Mouse (Mus musculus) hindbrain, embryonic 10.5 days (tissue): ENCODE measurements at regions not wholly inside any gene's neighbourhood (a gene's known extent, or its start where the extent isn't known, plus 50 kb on each side); places are given as distances from the start of the nearest gene placed in this dataset.

ENCODE experiments used
- DNase-seq: peaks from one replicate; pipeline ENCODE4 v3.0.0-alpha.2; 2017; ENCODE audit warnings: low spot score
- H3K27ac ChIP-seq: fragments of 300-500 bp; sonication (generic); 2 replicates; pipeline ENCODE4 v1.5.1; 2016; ENCODE audit warnings: mild to moderate bottlenecking, moderate library complexity
- H3K27me3 ChIP-seq: fragments of 300-500 bp; sonication (generic); 2 replicates; pipeline ENCODE4 v1.6.1; 2016; ENCODE audit warnings: mild to moderate bottlenecking; ENCODE audit not compliant: poor library complexity, insufficient read depth, severe bottlenecking
- H3K36me3 ChIP-seq: fragments of 300-500 bp; sonication (generic); 2 replicates; pipeline ENCODE4 v1.6.1; 2016; ENCODE audit warnings: mild to moderate bottlenecking, moderate library complexity
- H3K4me1 ChIP-seq: fragments of 300-500 bp; sonication (generic); replicated peaks from 2 replicates; pipeline ENCODE4 v1.6.1; 2016; ENCODE audit warnings: mild to moderate bottlenecking
- H3K4me3 ChIP-seq: fragments of 300-500 bp; sonication (generic); 2 replicates; pipeline ENCODE4 v1.5.1; 2016; ENCODE audit warnings: mild to moderate bottlenecking, moderate library complexity
- H3K9me3 ChIP-seq: fragments of 300-500 bp; sonication (generic); 2 replicates; pipeline ENCODE4 v1.6.1; 2016; ENCODE audit warnings: mild to moderate bottlenecking, moderate library complexity
- WGBS: fragments of 180-500 bp; shearing (Covaris S2); methylation state at CpG from one replicate; pipeline ENCODE4 v1.1.7; 2016; 5-methylcytosine and 5-hydroxymethylcytosine counted together

DNA sequence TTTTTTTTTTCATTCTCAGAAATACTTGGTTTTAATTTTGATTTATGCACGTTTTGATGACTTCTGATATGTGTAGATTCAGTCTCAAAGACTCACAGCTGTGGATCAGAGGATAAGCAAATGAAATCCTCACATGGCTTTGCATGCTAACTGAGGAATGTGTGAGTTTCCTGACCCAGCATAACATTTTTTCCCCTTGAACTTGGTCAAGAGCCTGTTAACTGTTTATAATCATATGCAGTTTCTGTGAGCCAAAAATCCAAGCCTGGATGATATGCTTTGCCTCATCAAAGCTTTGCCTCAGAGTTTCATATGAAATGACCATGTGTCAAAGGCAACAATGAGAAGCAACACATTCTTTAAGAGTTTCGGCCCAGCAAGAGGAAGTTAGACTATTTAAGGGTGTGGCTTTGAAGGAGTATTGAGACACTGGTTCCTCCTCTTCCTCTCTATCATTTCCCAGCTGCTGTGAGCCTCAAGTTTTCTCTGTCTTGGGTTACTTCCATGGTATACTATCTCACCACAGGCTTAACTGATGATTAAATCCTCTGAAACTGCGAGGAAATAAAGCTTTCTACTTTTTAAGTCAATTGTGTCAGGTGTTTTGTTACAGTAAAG, 117.9 kb downstream of the Snx18 start:
- DNase-seq: no peak
- no peaks in the 10 kb centered on the region for H3K9me3 ChIP-seq
- H3K4me1 ChIP-seq: peaks cover 5% of the 10 kb centered on the region; the same call in 1 of the 2 replicates
- 79% methylated on average over 3 of the region's 3 CpGs for WGBS
- no peak overlapping the region for H3K27ac ChIP-seq
- no peak overlapping the region for H3K4me3 ChIP-seq
- H3K36me3 ChIP-seq: no peaks in the 10 kb centered on the region
- H3K27me3 ChIP-seq: no peaks in the 10 kb centered on the region

DNA sequence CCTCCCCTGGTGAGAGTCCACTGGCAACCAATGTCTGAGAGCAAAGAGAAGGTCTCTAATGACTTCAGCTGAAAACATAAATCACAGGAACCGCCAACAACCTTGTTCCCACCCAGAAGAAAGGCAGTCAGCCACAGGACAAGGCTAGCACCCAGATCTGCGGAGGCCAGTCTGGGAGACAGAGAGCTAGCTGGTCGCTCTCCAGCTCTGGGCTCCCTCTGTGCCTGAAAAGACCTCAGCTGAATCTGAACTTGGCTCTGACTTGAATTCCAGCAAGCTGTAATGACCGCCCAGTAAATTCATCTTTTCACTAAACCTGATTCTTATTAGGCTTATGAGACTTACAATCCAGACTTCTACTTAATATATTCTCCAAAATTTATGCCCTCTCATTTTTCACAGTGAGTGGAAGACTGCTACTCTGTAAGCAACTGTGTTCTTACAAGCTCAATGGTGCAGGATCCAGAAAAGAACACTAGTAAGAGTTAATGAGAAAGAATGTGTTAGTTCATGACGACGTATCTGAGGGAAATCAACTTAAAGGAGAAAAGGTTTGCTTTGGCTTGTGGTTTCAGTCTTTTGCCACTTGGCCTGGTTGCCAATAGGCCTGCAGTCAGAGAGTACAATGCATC, 119.2 kb downstream of the Snx18 start:
- H3K27me3 ChIP-seq: no peaks in the 10 kb centered on the region
- H3K4me3 ChIP-seq: no peak overlapping the region
- DNase-seq: no peak
- H3K36me3 ChIP-seq: no peaks in the 10 kb centered on the region
- WGBS: 91% methylated on average over 6 of the region's 6 CpGs
- no peaks in the 10 kb centered on the region for H3K9me3 ChIP-seq
- no peak overlapping the region for H3K27ac ChIP-seq
- peaks cover 5% of the 10 kb centered on the region; the same call in 1 of the 2 replicates for H3K4me1 ChIP-seq

DNA sequence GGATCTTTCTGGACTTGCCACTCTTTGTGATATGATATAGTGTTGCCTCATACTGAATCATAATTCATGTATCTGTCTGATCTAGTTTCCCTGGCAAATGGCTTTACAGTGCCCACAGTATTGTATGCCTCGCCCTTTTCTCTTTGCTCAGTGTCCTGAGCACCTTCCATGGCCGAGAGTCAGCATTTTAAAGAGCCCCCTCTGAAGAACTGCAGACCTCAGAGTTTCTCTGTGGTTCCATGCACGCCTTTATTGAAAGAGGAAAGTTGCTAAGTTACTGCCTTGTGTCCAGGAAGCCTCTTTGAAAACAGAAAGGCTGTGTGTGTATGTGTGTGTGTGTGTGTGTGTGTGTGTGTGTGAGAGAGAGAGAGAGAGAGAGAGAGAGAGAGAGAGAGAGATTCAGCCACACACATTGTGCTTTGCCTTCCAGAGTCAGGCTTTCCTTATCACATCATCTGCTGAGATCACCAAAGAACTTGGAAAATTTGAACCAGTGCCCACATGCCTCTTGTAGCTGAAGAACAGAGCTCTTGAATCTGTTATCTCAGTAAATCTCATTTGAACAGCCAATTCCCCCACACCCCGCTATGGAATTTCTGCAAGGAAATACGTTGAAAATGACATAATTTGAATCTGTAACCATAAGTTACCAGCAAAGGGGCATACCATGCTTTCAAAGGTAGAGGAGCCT, 122.6 kb downstream of the Snx18 start:
- no peaks in the 10 kb centered on the region for H3K9me3 ChIP-seq
- no peak for DNase-seq
- H3K4me3 ChIP-seq: no peak overlapping the region
- no peaks in the 10 kb centered on the region for H3K36me3 ChIP-seq
- WGBS: 72% methylated on average over 5 of the region's 5 CpGs
- no peaks in the 10 kb centered on the region for H3K27me3 ChIP-seq
- H3K27ac ChIP-seq: no peak overlapping the region
- H3K4me1 ChIP-seq: peaks cover 5% of the 10 kb centered on the region; the same call in 1 of the 2 replicates

DNA sequence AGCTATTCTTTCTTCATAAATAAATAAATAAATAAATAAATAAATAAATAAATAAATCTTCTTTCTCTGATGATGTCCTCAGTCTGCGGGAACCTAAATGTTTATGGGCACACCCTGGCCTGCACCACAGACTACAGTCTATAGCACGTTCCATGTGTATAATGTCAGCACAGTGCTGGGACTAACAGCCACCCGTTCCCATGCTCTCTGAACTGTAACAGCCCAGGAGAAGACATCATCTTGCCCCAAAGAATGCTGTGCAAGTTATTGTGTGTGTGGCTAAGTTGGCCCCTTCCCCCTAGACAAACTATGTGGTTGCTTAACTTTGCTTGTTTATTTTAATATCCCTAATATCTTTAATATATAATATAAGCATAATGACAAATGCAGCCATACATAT, 123.2 kb downstream of the Snx18 start:
- Histone ChIP-seq H3K9me3 (no peaks in the 10 kb centered on the region), H3K36me3 (no peaks in the 10 kb centered on the region), H3K4me1 (peaks cover 5% of the 10 kb centered on the region; the same call in 1 of the 2 replicates), H3K27ac (no peak overlapping the region), H3K27me3 (no peaks in the 10 kb centered on the region), H3K4me3 (no peak overlapping the region)
- DNase-seq: no peak
- WGBS: 87% methylated on average over 3 of the region's 3 CpGs

DNA sequence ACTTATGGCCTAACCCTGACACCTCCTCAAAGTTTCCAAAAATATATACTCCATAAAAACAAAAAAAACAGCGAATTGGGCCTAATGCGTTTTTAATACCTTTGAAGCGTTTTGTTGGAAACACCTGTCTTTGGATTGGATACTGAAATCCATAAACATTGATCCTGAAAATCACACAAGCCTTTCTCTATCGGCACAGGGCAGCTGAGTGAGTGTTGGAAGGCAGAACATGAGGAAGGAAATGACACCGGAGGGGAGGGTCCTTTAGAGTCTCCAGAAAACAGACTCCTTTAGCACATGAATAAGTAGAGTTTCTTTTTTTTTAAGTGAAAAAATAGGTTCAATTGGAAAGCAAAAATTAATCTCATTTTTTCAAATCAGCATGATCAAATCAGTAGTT, 123.7 kb downstream of the Snx18 start:
- H3K4me3 ChIP-seq: no peak overlapping the region

DNA sequence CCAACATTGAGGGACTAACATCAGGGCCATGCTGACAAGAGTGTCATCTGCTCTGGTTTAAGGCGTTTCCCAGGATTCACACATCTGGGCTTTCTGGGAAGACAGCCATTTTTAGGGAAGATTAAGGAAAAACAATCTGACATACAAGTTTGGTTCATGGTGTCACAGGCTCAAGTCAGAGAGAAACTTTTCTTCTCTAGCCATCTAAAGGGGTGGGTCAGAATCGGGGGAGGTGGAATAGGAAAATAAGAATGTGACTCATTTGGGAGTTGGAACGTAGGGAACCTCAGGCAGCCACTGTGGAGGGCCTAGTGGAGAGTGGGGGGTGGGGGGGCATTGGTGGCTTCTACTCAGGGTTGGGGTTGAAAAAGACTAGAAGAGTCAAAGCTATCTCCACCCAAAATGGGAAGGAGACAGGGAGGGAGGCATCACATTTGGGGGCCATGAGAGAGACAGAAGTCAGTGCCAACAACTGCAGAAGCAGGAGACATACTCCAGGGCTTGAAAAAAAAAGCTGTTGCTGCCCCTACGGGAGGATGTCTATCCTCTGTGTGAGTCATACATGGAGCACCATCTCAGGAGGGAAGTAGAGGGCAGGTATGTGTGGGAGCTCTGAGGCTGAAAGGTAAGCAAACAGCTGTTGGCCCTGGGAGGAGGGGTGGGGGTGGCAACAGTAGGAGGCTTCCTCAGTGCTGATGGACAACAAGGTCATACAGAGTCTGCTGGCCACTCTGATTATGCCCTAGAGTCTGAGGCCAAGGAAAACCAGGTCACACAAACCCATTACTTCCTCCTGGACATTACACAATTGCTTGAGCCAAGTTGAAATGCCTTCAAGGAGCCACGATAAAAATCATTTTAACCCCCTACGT, 128.2 kb downstream of the Snx18 start:
- no peak overlapping the region for H3K4me3 ChIP-seq
- H3K27me3 ChIP-seq: no peaks in the 10 kb centered on the region
- 87% methylated on average over 6 of the region's 6 CpGs for whole genome bisulfite sequencing
- DNase-seq: no peak
- H3K36me3 ChIP-seq: no peaks in the 10 kb centered on the region
- H3K9me3 ChIP-seq: peaks cover 8% of the 10 kb centered on the region; the same call in 1 of the 2 replicates
- no peaks in the 10 kb centered on the region for H3K4me1 ChIP-seq
- H3K27ac ChIP-seq: no peak overlapping the region

More for the DNA sequence above, 123.7 kb downstream of the Snx18 start:
- Histone ChIP-seq H3K27ac (no peak overlapping the region), H3K27me3 (no peaks in the 10 kb centered on the region), H3K36me3 (no peaks in the 10 kb centered on the region), H3K9me3 (no peaks in the 10 kb centered on the region), H3K4me1 (peaks cover 5% of the 10 kb centered on the region; the same call in 1 of the 2 replicates)
- DNase-seq: no peak
- 91% methylated on average over 5 of the region's 5 CpGs for WGBS

DNA sequence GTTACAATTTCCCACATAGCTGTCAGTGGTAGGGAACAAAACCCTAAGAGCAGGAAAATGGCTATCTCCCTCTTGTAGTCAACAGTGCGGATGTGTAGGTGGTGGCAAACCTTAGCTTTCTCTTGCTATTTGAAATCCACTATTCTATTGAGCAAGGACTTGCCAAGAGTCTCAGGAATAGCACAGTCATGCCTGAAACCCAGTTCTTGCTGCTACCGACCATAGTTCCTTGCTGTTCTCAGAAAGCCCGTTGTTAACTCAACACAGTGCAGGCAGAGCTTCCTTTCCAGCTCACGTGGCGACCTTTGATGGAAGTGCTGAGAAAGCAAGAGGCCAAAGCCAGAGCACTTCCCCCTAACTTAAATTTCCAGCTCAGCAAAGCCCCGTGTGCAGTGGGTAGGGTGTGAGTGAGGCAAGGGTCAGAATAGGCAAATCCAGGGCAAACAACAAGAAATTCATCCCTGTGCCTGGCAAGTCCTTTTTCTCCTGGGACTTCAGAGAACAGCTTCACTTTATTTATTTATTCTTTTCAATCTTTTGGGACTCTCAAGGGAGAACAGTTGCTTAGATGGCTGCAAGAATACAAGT, 131.9 kb downstream of the Snx18 start:
- H3K4me3 ChIP-seq: no peak overlapping the region
- H3K36me3 ChIP-seq: no peaks in the 10 kb centered on the region
- no peak for DNase-seq
- no peaks in the 10 kb centered on the region for H3K27me3 ChIP-seq
- peaks cover 8% of the 10 kb centered on the region; the same call in 1 of the 2 replicates for H3K9me3 ChIP-seq
- peaks cover 11% of the 10 kb centered on the region; the same call in 1 of the 2 replicates for H3K4me1 ChIP-seq
- 68% methylated on average over 6 of the region's 6 CpGs for WGBS
- no peak overlapping the region for H3K27ac ChIP-seq

DNA sequence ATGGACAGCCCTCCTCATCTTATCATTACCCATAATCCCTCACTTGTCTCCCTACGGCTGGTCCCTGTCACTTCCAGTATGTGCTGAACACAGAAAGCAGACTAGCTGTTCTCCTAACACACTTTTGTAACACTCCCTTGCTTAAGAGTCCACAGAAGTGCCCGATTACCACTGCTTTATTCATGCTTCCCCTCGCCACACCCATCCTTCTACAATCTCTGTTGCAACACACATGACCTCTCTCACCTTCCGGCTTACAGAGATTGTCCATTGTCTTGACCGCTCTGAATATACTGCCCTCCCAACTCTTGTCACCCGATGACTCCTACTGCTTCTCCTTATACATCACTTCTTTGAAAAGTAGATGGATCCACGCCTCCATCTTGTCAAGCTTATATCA, 132.9 kb downstream of the Snx18 start:
- DNase-seq: no peak
- WGBS: 89% methylated on average over 7 of the region's 7 CpGs
- Histone ChIP-seq H3K9me3 (peaks cover 8% of the 10 kb centered on the region; the same call in 1 of the 2 replicates), H3K4me3 (no peak overlapping the region), H3K4me1 (peaks cover 11% of the 10 kb centered on the region; the same call in 1 of the 2 replicates), H3K36me3 (no peaks in the 10 kb centered on the region), H3K27ac (no peak overlapping the region), H3K27me3 (no peaks in the 10 kb centered on the region)

DNA sequence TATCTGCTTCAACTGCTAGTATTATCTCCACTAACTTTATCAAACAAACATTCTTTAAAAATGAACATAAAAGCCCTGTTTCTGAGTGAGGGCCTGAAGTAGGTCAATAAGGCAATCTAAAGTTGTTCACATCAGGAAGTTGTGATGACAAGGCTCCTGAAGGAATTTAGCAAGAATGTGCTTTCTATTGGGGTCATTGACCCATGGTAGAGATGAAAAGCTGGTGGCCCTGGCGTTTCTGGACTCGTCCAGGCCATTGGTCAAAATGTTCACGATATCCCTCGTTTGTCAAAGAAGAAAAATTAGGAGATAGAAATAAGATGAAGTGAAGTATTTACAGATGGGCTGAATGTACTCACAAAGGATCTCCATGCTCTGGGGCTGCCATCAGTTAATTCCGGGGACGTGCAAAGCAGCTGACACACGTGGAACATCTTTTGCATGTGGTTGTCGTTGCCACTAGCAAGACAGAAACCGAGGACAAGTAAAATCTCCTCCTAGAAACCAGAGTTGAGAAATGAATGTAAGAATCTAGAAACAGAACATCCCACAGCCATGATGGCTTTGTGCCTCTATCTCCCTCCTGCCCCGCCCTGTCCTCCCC, 134.1 kb downstream of the Snx18 start:
- no peak overlapping the region for H3K27ac ChIP-seq
- H3K4me3 ChIP-seq: no peak overlapping the region
- no peak for DNase-seq
- no peaks in the 10 kb centered on the region for H3K36me3 ChIP-seq
- peaks cover 8% of the 10 kb centered on the region; the same call in 1 of the 2 replicates for H3K9me3 ChIP-seq
- peaks cover 11% of the 10 kb centered on the region; the same call in 1 of the 2 replicates for H3K4me1 ChIP-seq
- no peaks in the 10 kb centered on the region for H3K27me3 ChIP-seq
- 71% methylated on average over 10 of the region's 10 CpGs for WGBS

DNA sequence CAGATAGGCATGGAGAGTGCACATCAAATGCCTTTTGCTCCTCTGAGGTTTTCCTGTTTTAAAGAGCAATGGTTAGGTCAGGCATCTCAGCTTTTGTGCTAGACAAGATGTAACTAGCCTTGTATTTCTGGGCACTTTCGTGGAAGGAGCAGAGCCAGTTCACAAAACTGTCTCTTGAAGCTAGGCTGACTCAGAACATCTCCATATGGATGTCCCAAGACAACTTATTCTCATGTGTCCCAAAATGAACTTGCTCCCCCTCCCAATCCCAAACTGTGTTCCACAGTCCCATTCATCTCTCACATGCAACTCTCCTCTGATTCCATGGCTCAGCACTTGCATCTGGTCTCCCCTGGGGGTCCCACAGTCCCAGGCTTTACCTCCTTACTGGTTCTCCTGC, 135.5 kb downstream of the Snx18 start:
- Histone ChIP-seq H3K9me3 (no peaks in the 10 kb centered on the region), H3K27me3 (no peaks in the 10 kb centered on the region), H3K4me3 (no peak overlapping the region), H3K4me1 (peaks cover 11% of the 10 kb centered on the region; the same call in 1 of the 2 replicates), H3K36me3 (no peaks in the 10 kb centered on the region), H3K27ac (no peak overlapping the region)
- DNase-seq: no peak
- 83% methylated on average over 1 of the region's 1 CpGs for WGBS

DNA sequence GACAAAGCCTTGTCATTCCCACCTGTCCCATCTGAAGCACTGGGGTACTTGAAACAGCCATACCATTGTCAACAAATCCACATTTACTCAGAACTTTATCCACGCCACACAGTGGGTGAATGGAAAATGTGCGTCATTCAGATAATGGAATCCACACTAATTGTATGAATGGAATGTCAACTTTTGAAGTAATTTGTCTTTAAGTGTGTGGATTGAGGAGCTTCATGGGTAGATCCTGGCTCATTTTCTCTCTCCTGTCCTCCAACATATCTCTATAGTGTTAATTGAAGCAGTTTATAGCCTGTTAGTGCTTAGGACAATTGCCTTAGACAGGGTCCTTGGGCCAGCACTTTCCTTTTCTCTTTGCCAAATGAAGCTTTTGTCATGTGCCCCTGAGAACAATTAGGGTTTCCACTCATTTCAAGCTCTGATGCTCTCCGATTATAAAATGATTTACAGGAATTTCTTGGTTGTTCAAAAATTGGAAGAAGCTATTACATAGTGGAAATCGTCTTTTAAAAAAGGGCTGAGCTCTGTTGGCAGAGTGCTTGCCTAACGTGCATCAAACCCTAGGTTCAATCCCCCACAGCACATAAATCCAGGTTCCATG, 140.4 kb downstream of the Snx18 start:
- H3K27ac ChIP-seq: no peak overlapping the region
- H3K4me1 ChIP-seq: peaks cover under 1% of the 10 kb centered on the region; the same call in 1 of the 2 replicates
- H3K27me3 ChIP-seq: no peaks in the 10 kb centered on the region
- no peaks in the 10 kb centered on the region for H3K9me3 ChIP-seq
- no peak overlapping the region for H3K4me3 ChIP-seq
- DNase-seq: no peak
- no peaks in the 10 kb centered on the region for H3K36me3 ChIP-seq
- WGBS: 73% methylated on average over 5 of the region's 5 CpGs
